Mouse (Mus musculus) ovary, postnatal 14 days (tissue): ENCODE results near the gene Acsbg2.
"Not testable (repeated sequence)": the region's sequence is repeated elsewhere in the genome, so short reads cannot be mapped to it uniquely, and the experiment has no call there.

Source experiments
- DNase-seq: peaks from one replicate; pipeline ENCODE4 v3.0.0; 2022; ENCODE audit warnings: low spot score

Acsbg2 gene

DNA sequence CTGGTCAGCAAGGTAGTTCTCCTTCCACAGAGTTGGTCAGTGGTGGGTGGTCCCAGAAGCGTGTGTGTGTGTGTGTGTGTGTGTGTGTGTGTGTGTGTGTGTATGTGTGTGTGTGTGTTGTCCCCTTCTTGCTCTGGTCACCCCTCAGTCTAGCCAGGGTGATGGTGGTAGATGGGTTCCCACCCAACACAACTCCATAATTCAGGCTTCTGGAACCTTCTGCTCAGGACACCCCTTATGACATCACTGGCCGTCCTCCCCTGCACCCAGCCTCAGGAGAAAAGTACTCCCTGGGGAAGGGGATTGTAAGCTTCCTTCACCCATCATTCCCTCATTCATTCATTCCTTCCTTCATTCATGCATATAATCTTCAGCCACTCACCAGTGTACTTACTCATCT lies at the start of gene Acsbg2:
TSS of gene Acsbg2 (minus strand) at position 211 of the 400 bp plus-strand sequence.
- no peak for DNase-seq

DNA sequence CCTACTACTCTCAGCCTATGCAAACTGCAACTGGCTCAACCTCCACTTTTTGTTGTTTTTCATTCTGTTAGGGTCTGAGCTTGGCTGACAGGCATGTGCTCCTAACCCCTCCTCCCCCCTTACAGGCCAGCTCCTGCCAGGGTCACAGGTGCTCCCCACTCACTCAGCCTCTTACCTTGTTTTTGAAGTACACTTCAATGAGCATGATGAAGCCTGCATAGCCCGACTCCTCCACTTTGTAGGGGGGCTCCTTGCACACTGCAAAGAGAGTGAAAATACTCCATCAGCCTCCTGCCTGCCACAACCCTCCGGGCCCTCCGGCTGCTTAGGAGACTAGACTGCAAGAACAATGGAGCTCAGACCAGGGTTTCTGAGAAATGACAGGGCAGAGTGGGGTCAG lies 45.5 kb upstream of the Acsbg2 start:
- DNase-seq: no peak

DNA sequence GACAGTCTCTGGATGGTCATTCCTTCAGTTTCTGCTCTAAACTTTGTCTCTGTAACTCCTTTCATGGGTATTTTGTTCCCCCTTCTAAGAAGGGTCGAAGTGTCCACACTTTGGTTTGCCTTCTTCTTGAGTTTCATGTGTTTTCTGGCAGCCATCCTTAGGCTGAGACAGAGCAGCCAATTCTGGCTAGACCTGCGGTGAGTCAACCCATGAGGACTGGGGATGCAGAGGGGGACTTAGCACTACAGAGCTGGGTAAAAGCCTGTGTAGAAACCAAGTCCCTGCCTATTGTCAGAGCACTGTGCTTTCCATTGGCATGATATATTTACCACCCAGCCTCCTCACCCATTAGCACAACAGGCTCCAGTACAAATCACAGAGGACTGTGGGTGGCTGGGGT lies 42.9 kb upstream of the Acsbg2 start:
- DNase-seq: no peak

DNA sequence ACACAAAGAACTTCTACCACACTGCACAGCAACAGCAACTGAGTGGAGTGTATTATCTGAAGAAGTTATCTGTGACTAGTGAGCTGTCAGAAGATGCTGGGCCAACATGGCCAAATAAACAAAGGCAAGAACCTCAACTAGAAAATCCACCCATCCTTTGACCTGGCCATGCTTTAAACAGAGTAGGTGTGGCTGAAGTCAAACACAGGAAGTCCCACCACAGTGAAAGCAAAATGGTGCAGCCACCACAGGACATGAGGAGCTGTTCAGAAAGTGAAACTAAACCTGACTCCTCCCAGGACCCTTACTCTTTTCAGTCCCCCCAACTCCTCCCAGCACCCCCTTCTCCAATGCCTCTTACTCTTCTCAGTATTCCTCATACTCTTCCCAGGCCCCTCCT lies 39.2 kb upstream of the Acsbg2 start:
- DNase-seq: no peak

DNA sequence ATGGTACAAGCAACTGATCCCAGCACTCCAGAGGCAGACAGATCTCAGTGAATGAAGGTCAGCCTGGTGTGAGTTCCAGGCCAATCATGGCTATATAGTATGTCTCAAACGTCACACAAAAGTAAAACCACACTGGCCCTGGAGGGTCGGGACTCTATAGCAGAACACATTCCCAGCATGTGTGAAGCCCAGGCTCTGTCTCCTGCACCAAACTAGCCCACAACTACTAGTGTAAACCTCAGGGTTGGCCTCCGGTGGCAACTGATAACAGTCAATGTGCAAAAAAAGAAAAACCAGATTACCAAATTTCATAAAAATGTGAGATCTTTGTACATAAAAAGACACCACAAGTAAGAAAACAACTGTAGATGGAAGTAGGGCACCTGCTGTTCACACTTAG lies 38.8 kb upstream of the Acsbg2 start:
- DNase-seq: no peak

DNA sequence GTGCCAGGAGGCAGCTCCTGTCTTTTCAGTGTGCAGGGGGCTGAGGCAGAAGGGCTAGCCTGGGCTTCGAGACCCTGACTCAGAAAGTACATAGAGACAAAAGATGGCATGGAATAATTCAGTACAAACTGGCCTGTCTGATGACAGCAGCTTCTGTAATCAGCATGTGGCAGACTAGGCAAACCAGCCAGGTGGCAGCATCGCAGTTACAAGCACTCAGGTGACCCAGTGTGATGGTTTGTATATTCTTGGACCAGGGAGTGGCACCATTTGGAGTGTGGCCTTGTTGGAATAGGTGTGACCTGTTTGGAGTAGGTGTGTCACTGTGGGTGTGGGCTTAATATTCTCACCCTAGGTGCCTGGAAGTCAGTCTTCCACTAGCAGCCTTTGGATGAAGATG lies 35.5 kb upstream of the Acsbg2 start:
- DNase-seq: not testable (repeated sequence)

DNA sequence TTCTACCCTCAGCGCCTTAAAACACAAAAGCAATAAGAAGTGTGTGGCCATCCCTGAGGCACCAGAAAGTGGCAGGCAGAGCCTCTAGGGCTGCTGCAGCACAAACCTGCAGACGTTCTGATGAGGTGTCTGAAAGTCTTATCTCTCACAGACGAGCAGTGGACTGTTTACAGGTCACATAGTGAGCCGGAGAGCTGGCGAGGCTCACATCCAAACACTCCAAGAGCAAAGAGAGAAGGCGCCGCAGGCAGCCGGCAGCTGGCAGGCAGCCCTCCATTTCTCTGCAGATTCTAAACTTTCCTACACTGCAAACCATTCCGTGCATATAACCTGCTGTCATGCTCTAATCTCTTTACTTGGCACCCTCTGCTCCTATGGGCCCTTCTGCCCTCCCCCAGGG lies 33.6 kb upstream of the Acsbg2 start:
- no peak for DNase-seq

DNA sequence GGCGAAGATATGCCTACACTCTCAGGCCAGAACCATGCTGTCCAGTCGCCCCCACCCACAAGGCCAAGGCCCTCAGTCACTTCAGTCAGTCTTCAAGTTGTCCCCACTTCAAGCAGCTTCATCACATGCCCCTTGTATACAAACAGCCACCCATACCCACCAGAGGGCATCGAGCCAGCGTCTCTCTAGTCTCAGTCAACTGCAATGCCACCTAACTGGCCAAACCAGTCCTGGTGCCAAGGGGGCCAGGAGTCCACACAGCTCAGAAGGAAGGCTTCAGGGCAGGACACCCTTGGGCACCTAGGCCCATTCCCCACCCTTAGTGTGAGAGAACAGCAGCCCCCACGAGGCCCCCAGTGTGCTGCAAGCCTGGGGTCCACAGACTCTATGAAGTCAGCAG lies 32.8 kb upstream of the Acsbg2 start:
- DNase-seq: peak; percentile 60

DNA sequence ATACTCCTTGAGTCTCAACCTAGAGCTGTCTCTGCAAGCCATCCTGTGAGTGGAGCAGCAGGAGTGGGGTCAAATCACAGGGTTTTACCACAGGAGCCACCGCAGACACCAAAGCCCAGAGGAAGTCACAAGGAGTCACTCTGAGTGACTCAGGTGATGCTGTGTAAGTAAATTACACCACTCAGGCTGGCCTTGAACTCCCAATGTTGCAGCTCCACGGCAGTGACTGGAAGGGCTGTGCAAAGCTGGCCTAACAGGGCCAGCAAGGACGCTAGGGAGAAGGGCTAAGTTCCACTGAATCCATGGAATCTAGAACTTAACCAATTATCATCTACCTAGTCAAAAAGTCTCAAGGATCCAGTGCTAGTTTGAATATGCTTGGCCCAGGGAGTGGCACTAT lies 31.9 kb upstream of the Acsbg2 start:
- no peak for DNase-seq

DNA sequence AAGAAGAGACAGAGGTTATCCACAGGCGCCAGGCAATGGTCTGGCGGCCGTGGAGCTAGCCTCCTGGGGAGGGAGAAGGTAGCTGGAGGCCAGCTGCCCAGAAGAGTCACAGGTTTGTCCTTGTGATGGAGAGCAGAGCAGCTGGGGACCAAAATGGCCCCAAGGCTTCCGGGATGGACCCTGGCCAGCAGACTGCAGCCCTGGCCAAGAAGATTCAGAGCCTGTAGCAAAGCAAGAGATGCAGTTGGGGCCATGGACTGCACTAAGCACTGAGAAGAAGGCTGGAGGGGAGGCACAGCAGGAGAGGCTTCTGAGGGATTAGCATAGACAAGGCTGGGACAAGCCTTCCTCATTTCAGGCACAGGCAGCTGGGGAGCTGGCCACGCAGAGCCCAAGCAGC lies 28.5 kb upstream of the Acsbg2 start:
- no peak for DNase-seq

DNA sequence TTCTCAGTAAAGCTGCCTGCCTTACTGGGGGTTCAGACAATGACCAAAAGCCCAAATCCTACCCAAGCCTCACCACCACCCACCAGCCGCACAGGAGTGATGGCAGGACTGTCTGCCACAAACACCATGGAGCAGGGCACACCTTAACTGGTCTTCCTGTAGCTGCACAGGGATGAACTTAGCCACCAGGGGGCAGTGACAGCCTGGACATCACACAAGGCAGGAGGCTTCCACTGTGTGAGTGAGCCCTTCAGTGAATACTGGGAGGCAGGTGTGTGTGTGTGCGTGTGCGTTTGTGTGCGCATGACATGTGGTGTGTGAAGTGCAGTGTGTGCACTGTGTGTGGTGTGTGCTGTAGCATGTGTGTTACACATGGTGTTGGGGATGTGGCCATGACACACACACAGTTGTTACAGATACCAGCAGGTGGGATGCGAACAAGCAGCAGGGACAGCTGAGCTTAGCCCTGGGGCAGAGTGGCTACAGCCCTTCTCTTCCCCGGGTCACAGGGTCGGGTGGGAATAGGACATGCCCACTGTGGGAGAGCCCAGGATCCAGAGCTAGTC lies 23.5 kb upstream of the Acsbg2 start:
- peak; percentile 73 for DNase-seq

DNA sequence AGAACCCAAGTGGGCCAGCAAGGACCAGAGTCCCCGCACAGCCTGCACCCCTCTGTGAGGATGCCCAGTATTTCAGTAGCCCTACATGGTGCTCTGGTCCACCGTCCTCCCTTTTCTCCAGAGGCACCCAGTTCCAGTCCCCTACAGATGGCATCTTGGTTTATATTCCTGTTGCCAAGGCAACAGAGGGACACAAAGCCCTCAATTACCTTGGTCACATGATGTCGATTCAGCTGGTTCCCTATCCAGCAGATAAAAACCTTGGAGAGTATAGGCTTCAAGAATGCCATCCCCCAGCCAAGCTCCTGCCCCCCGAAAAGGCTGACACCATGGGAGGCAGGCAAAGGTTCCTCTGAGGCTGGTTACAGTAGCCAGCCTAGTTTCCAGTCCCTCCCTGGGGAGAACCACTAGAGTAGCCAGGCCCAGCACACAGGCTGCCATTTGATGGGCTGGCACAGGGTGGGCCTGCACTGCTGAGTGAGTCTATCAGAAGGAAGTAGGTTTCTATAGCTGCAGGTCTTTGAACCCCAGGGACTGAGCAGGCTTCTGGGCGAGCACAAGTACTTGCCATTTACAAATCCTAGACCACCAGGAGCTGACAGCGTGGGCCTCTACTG lies 22.4 kb upstream of the Acsbg2 start:
- DNase-seq: no peak

DNA sequence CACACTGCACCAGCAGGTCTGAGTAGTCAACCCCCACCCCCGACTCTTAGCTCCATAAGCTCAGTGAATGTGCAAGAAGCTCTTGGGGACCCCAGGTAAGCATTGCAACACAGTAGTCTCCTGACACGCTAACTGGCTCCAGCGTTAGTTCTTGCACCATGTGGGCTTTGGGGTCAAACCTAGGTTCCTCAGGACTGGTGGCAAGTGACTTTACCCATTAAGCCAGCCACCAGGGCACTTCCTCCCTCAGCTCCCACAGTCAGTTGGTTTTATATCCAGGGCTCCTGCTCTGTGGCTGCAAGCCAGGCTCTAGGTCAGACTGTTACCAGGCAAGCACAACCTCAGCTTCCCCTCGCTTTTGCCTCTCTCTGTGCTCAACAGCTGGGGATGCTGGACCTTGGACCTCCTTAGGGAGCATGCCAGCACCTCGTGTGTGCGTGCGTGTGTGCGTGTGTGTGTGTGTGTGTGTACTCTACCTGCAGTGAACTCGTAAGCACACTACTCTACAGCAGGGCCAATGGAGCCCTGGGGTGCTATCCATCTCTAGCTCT lies 21.2 kb upstream of the Acsbg2 start:
- no peak for DNase-seq

DNA sequence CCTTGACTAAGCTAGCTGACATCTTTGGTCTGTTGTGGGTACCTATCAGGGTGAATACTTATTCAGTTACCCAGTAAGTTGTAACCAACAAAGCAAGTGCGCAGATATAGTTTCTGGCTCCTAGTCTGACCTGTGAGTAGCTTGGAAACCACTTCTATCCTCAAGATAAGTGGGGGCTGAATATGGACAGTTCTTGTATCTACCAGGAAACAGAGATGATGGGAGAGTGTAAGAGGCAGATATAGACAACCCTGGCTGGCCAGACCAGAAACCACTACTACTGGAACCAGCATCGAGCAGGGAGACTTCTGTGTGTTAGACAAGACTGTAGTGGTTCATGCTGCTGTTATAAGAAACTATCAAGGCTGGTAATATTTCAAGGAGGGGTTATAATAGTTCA lies 15.8 kb upstream of the Acsbg2 start:
- DNase-seq: no peak

DNA sequence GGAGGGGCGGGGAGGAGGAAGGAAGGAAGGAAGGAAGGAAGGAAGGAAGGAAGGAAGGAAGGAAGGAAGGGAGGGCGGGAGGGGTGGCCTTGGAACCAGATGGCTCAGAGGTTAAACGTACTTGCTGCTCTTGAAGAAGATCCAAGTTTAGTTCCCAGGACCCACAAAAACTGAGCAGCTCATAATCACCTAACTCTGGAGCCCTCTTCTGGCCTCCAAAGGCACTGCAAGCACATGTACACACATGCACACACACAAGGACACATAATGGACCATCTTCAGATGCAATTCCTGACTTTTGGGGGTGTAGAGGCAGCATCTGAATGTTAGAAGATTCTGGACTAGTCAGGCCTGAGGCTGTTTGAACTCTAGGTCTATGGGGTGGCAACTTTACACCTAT lies 13.8 kb upstream of the Acsbg2 start:
- DNase-seq: no peak

DNA sequence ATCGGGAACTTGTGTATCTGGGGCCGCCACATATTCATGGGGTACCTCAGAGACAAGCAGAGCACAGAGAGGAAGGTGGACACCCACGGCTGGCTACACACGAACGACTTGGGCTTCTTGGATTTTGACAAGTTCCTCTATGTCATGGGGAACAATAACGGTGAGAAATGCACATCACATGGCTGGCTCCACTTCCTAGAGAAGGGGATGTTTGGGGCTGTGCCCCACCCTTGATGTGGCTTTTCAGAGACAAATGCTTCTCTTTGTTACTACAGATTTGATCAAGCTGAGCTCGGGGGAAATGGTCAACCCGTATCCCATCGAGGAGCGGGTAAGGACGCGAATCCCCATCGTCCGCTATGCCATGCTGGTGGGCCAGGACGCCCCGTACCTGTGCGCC lies 10.6 kb upstream of the Acsbg2 start:
- no peak for DNase-seq

DNA sequence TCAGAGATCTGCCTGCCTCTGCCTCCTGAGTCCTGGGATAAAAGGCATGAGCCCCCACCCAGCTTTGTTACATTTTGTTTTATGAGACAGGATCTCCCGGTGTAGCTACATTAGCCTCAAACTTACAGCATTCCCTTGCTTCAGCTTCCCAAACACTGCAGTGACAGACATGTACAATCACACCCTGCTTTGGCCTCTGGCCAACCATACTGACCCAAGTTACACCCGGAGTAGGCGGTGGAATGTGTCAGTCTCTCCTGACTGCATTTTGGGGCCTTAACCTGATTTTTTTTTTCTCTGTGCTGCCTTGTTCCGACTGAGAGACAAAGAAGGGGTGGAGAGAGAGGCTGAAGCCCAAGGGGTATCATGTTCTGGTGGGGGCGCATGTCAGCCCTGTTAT lies 10.1 kb upstream of the Acsbg2 start:
- no peak for DNase-seq

DNA sequence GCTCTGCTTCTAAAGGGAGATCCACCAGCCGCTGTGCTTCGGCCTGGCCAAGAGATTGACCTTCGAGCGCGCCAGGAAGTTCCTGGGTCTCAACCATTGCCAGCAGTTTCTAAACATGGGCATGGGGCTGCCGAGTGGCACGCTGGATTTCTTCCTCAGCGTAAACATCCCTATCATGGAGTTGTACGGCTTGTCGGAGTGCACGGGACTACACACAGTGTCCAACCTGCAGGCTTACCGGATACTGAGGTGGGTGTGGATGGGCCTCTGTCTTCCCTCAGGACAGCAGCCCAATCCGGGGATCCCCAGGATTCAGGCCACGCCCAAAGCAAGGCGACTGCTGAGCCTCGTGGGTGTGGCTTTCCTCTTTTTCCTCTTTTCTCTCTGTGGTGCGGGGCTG lies 9.4 kb upstream of the Acsbg2 start:
- no peak for DNase-seq

DNA sequence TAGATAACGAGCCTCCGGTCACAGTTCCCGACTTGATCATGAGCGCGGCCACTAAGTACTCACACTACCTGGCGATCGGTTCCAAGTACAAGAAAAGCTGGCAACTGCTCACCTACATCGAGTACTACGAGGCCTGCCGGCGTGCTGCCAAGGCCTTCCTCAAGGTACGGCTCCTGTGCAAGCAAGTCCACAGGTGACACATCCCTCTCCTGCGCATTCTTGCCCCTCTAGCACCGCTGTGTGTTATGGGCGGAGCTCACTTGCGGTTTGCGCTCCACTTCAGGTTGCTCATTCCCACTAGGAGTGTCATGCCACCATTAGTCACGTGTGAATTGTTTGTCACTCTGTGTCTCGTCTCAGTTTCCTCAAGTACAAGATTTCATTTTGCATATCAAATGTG lies 3.2 kb upstream of the Acsbg2 start:
- DNase-seq: no peak

DNA sequence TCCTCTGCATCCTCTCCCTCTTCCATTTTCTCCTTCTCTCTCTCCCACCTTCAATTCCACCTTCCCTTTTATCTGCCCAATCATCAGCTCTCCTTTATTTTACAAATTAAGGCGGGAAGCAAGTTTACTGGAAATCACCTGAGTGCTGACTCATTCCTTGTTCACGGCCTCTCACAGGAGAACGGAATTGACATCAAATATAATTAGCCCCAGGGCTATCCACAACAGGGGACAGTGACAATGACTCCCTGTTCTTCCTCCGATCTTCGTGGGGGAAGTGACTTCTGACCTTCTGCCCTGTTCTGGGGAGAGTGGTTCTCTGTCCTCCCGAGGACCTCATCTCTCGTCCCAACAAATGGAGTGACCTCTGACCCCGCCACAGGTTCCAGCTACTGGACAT lies 2.7 kb upstream of the Acsbg2 start:
- no peak for DNase-seq

DNA sequence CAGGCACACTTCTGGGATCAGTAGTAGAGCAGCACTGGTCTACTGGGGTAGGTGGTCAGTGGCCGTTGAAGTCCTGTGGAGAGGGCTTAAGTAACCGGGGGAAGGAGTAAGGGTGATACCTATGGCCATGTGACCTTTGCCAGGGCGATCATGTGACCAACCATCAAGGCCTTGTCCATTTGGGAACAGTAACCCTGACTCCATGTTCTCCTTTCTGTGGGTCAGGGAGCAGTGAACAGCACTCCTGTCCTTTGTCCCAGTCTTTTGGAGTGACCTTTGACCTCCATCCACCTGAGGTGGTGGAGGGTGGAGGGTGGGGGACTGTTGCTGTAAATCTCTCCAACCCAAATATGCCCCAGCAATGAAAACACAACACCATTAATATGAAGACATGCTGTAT lies 2.2 kb upstream of the Acsbg2 start:
- DNase-seq: no peak

DNA sequence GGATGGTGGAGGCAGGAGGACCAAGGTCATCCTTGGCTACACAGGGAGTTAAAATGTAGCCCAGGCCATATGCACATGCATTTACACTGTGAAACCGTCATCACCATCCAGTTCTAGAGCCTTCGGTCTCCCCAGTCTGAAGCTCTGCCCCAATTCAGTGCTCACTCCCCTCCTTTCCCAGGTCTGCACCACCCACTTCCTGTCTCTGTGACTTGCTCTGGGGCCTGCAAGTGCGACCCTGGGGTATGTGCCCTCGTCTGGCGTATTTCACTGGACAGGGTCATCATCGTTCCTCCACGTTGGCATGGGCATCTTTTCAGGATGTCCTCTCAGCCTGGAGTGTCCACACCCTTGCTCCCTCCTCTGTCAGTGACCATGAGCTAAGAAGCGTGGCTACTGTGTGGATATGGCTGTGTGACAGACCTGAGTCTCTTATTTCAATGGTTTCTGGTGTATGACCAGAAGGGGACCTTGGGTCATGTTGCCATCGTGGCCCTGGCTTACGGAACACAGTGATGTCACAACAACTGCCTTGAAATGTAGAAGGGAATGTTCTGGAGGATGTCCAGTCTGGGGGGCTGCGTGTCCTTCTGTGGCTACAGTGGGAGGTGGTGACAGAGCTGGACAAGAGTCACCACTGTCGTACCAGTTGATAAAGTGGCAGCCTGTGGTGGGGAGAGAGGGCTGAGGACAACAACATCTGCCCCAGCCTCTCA lies 847 bp upstream of the Acsbg2 start, which contains the start of gene 1700061G19Rik:
TSS of gene 1700061G19Rik (plus strand) at position 542 of the 716 bp plus-strand sequence.
- DNase-seq: no peak

DNA sequence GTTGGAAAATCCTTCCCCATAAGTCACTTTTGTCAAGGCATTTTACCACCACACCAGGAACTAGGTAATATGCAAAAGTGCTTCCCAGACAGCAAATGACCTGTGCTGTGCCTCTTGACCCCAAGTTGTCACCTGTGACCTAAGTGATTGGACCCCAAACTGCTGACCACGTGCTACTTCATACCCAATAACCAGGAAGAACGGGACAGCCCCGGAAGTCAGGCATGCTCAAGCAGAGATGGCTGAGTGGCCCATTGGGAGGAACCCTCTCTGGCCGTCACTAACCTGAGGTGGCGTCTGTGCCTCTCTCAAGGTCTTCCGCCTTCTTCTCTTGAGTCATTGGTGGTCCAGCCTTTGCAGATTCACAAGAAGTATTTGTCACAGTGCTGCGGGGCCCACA lies 1.7 kb downstream of the Acsbg2 start:
- DNase-seq: no peak
